ENCODE assay signal across 8 mouse cellular contexts in genomic region chr12:85455065-85456058, GRCm38 (mm10). TPM values are rescaled to one million over a fixed set of nuclear protein-coding genes. Genes with fewer than 3 reads are reported as not detected.
DNase-seq lines count a peak whose midpoint lies in the region; ATAC-seq lines count a peak whose summit lies in the region.

No protein-coding gene starts in this region.

- H3K4me1 ChIP-seq in hindbrain, embryonic 12.5 days = peaks cover 27% of the 10 kb centered on the region

- no peaks in the 10 kb centered on the region for H3K27me3 ChIP-seq in hindbrain, embryonic 12.5 days

- peak overlapping the region; percentile 78 for H3K27ac ChIP-seq in hindbrain, embryonic 12.5 days

- DNase-seq in MN1 (ENCODE audit: low spot score) = peak; percentile 99
- DNase-seq in cerebellum, adult 9-10 months = peak; percentile 93
- peak; percentile 96 to 98 for DNase-seq in frontal cortex, adult 2 months (ENCODE audit: extremely low spot score in 1 of 2, low spot score in 1 of 2)
- DNase-seq in layer of hippocampus, postnatal 14 days (ENCODE audit: low spot score in 2 of 2) = peak; percentile 96 to 97
- DNase-seq in lung, postnatal 14 days = peak; percentile 99
- peak; percentile 93 for DNase-seq in retina, adult 2 months (ENCODE audit: low read depth, low spot score)
- peak; percentile 96 to 98 for DNase-seq in thymus, postnatal 36 days

- no peaks in the 10 kb centered on the region for H3K36me3 ChIP-seq in hindbrain, embryonic 12.5 days

- H3K4me2 ChIP-seq in hindbrain, embryonic 12.5 days (replicated peaks) = peak overlapping the region; percentile 70

- peak; percentile 99 for ATAC-seq in hindbrain, embryonic 12.5 days (ENCODE audit: low FRiP score)

- peak overlapping the region; percentile 59 for H3K9ac ChIP-seq in hindbrain, embryonic 12.5 days

- peak overlapping the region; percentile 44 for H3K4me3 ChIP-seq in hindbrain, embryonic 12.5 days

- WGBS in hindbrain, embryonic 12.5 days = 3% methylated on average over 44 of the region's 44 CpGs

- H3K9me3 ChIP-seq in hindbrain, embryonic 12.5 days (replicated peaks) = no peaks in the 10 kb centered on the region

RNA-seq across cellular contexts. Expression of gene Fos, which starts 18.3 kb away (rescaled TPM):
- polyA plus RNA-seq in frontal cortex, adult 2 months (2012; rRNA removed) = 38.0 and 106 TPM in 2 replicates
- polyA plus RNA-seq in hindbrain, embryonic 12.5 days (2016; fragmentation: Nextera tagmentation; extraction: Ambion mirVana) = 2.4 and 2.7 TPM in 2 replicates
- 10 to 100 TPM; 12.9 to 16.5 TPM for total RNA-seq in layer of hippocampus, postnatal 14 days (2021)

Comparison
In these comparisons a context has a peak if more than half of its experiments do, and no peak if none do; other contexts are left out.
1. Peak in every context shown above with its lines: DNase-seq, ATAC-seq, H3K4me3 ChIP-seq and H3K27ac ChIP-seq.
2. RNA of gene Fos, which starts 18.3 kb away (polyA plus RNA-seq): 38.0 to 106 TPM in frontal cortex, adult 2 months; 2.4 to 2.7 TPM in hindbrain, embryonic 12.5 days; every median in the first group is over 10 times any median in the second.